Mouse (Mus musculus) small intestine, adult 2 months (tissue): Measurements from ENCODE around the gene Tpcn2. TPM values are rescaled to one million over a fixed set of nuclear protein-coding genes. Genes with fewer than 3 reads are reported as not detected.

ENCODE experiments used
- H3K27ac ChIP-seq: fragments of 200-500 bp; 2 replicates; pipeline ENCODE4 v1.5.1; 2012; ENCODE audit warnings: low read depth, low read length, control low read depth, inconsistent platforms; ENCODE audit not compliant: insufficient read depth
- H3K27me3 ChIP-seq: fragments of 200-500 bp; 2 replicates; pipeline ENCODE4 v1.6.1; 2012; ENCODE audit warnings: mild to moderate bottlenecking, moderate library complexity, low read length, inconsistent platforms; ENCODE audit not compliant: control insufficient read depth, insufficient read depth
- H3K36me3 ChIP-seq: fragments of 200-500 bp; 2 replicates; pipeline ENCODE4 v1.6.1; 2012; ENCODE audit warnings: mild to moderate bottlenecking, low read length, control low read depth, inconsistent platforms; ENCODE audit not compliant: control insufficient read depth, insufficient read depth
- H3K4me1 ChIP-seq: fragments of 200-500 bp; 2 replicates; pipeline ENCODE4 v1.6.1; 2012; ENCODE audit warnings: low read length, inconsistent platforms, mixed read lengths; ENCODE audit not compliant: control insufficient read depth, insufficient read depth, insufficient read length
- H3K4me3 ChIP-seq: fragments of 200-500 bp; 2 replicates; pipeline ENCODE4 v1.5.1; 2012; ENCODE audit warnings: low read depth, mild to moderate bottlenecking, control low read depth, inconsistent platforms, low read length, moderate library complexity
- CTCF ChIP-seq: fragments of 200-500 bp; IDR thresholded peaks from 2 replicates; pipeline ENCODE4 v1.5.1; 2012; ENCODE audit warnings: low read depth, mild to moderate bottlenecking, control low read depth, inconsistent platforms, low read length, moderate library complexity, mixed read lengths; ENCODE audit not compliant: insufficient replicate concordance, insufficient read length; ENCODE audit errors: extremely low read depth
- POLR2A ChIP-seq: fragments of 200-500 bp; IDR thresholded peaks from 2 replicates; pipeline ENCODE4 v1.6.1; 2012; ENCODE audit warnings: low read depth, mild to moderate bottlenecking, control low read depth, inconsistent platforms, low read length, moderate library complexity
- WGBS: fragments of 180-500 bp; shearing (Covaris S2); methylation state at CpG from one replicate; pipeline ENCODE4 v1.1.7; 2018; 5-methylcytosine and 5-hydroxymethylcytosine counted together
- polyA plus RNA-seq: library from polyadenylated mRNA; depleted of rRNA; stranded (reverse); fragments of >200 nt; gene quantifications from 2 replicates; pipeline ENCODE4 v1.2.3, GENCODE M21; 2012; rRNA removed

Gene Tpcn2
- polyA plus RNA-seq, 1 experiment, result 8.5 TPM

- Histone ChIP-seq H3K4me3 (no peak overlapping the region), H3K27ac (no peak overlapping the region), H3K27me3 (no peaks in the 10 kb centered on the region), H3K4me1 (no peaks in the 10 kb centered on the region), H3K36me3 (no peaks in the 10 kb centered on the region)
- 100% methylated on average over 1 of the region's 1 CpGs for WGBS
- TF ChIP-seq CTCF, result no peak
- TF ChIP-seq POLR2A, result no peak
These were observed 145.9 kb downstream of the Tpcn2 start for GRCm38 (mm10) chr7:145137871-145138270.

DNA sequence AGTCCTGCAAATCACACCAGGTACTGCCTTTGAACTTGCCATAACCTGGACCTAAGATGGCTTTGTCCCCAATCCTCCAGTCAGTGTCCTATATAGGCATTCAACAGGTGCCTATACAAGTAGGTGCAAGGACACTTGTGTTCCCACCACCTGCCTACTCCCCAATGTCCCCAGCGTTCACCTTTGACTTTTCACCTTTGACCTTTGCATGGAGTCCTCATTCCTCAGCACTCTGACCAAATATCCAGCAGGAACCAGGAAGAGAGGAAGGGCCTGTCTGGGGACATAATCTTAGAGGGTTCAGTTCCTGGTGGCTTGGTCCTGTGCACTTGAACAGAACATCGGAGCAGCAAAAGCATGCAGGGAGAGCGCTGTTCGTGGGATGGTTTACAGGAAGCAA, 147.0 kb downstream of the Tpcn2 start:
- no peaks in the 10 kb centered on the region for H3K27me3 ChIP-seq
- TF ChIP-seq CTCF (no peak), POLR2A (no peak)
- H3K4me3 ChIP-seq, result no peak overlapping the region
- H3K27ac ChIP-seq, result no peak overlapping the region
- WGBS, result 86% methylated on average over 4 of the region's 4 CpGs
- no peaks in the 10 kb centered on the region for H3K4me1 ChIP-seq
- H3K36me3 ChIP-seq, result no peaks in the 10 kb centered on the region

Other genes with a start within 250 kb of the Tpcn2 start
- 11.2 and 20.5 TPM in 2 replicates for gene 1810010D01Rik, start 75.9 kb downstream of the Tpcn2 start, polyA plus RNA-seq
- gene Mrgprf, start 16.8 kb upstream of the Tpcn2 start, polyA plus RNA-seq, result 12.0 and 17.6 TPM in 2 replicates
- gene Mrgprd, start 30.8 kb upstream of the Tpcn2 start, polyA plus RNA-seq, result not detected in 2 replicates